Mouse (Mus musculus) neutrophil, adult 5-6 weeks (primary cell): Measurements from ENCODE around the gene Maml3. TPM values are rescaled to one million over a fixed set of nuclear protein-coding genes. Genes with fewer than 3 reads are reported as not detected.

Experiments used
- ATAC-seq: fragments of 151-379, 151-347 bp; 2 replicates; pipeline ENCODE4 v1.8.0; 2017; ENCODE audit warnings: mild to moderate bottlenecking, moderate TSS enrichment; ENCODE audit not compliant: insufficient number of reproducible peaks, poor library complexity, low FRiP score, severe bottlenecking; ENCODE audit errors: extremely low read depth
- total RNA-seq: library from RNA; stranded (forward); fragments of 200-1000 nt; gene quantifications from 2 replicates; pipeline ENCODE4 v1.2.3, GENCODE M21; 2017

Gene Maml3
- total RNA-seq, 1 experiment from 2014 or later = 11.9 TPM

DNA sequence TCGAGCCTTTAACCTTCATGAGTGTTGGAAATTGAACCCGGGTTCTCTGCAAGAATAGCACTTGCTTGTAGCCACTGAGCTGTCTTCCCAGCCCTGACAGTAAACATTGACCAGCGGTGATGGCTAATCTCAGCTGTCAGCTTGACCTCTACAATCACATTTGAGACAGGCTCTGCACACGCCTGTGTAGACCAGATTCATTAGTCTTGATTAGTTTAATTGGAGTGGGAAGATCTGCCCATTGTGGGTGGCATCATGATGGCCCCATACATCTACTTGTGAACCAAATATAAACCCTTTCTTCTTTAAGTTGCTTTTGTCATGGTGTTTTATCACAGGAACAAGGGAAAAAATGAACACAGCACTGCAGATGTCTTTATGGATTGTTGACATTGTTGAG, 457.5 kb downstream of the Maml3 start:
- ATAC-seq = no peak

DNA sequence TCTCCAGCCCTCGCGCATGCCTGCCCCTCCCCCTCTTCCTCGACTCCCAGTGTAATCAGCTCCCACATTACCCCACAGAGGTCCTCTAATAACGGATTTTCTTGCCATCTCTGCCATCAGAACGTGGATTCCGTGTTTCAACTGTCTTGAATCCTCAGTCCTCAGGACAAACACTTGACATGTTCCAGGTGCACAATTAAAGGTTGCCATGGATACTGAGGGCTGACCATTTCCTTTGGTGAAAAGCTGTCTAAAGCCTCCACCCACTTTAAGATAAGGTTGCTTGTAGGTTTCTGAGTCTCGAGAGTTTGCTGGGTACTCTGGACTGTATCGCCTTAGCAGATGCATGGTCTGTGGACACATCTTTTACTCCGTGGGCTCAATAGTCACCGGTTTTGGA, 458.6 kb downstream of the Maml3 start:
- no peak for ATAC-seq

DNA sequence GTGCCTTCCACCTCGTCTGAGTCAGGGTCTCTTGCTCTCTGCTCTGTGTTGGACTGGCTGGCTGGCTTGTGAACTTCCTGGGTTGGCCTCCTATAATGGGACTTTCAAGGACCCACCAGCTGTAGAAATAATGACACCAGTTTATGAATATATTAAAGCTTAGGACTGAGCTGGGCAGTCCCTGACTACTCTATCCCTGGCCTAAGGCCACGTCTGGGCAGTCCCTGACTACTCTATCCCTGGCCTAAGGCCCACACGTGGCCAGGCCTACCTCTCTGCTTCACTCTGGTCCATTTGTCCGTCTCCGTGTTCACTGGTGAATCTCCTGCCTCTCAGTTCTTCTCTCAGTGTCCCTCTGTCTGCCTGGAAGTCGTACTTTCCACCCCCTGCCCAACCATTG, 459.4 kb downstream of the Maml3 start:
- no peak for ATAC-seq

DNA sequence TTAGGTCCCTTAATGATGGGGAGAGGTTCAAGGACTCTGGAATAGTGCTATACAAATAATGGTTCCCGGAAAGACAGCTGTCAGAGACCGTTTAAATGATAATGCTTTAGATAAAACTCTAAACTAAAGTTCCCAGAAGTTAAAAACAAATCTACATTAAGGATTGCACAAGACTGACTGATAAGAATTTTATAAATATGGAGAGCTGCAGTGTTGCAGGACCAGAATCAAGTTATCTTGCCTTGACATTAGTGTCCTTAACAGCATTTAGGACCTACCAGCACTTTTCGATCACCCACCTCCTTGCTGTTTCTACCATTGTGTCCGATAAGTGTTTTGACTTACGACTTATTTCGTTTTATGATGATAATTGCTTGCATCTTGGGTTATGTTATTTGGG, 466.6 kb downstream of the Maml3 start:
- no peak for ATAC-seq

DNA sequence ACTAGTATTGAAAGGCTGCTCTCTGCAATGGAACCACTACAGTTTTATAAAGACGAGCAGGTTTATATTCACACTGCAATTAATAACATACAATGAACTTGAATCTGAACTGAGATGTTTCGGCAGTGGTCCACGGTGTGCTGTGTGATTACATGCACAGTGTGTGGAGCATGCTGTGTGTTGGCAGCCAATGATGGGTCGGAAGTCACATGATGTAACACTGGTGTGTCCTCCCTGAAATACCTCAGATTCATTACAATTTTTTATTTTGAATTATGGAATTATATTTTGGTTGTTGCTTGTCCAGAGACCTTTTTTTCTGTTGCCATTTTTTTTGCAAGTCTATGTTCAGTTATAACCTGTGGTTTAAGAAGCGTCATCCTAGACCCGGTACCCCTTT, 467.6 kb downstream of the Maml3 start:
- ATAC-seq = no peak

DNA sequence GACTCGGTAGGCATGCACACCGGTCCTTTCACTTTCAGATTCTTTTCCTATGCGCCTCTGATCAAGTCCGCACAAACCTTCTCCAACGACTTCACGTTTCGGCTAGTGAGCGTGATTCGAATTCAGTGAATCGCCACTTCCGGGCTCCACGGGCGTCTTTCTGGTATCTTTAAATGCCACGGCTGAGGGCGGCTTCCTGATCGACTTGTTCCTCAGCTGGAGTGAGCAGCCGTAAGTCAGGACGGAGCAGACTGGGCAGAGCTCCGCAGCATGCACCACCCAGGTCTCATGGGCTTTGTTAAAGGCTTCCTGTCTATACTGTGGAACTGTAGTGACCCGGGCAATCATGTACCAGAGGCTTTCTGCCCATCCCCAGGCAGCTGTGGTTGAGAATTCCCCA, 468.2 kb downstream of the Maml3 start:
- peak; percentile 76 for ATAC-seq

DNA sequence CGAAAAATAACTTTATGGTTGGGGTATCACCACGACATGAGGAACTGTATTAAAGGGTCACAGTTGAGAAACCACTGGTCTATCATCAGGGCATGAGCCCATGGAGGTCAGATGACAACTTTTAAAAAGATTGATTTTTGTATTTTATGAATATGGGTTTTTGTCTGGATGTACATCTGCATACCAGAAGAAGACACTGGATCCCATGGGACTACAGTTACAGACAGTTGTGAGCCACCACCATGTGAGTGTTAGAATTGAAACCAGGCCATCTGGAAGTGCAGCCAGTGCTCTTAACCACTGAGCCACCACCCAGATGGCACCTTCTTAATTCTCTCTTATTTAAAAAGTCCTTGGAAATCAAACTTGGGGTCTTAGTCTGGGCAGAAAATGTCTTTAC, 468.9 kb downstream of the Maml3 start:
- no peak for ATAC-seq

Other genes starting within 250 kb of the Maml3 start
- gene Foxo1, start 163.3 kb upstream of the Maml3 start, total RNA-seq = 23.4 and 23.7 TPM in 2 replicates